Mouse (Mus musculus) lung, postnatal 0 days (tissue): Measurements from ENCODE around the gene Nkg7. TPM values are rescaled to one million over a fixed set of nuclear protein-coding genes. Genes with fewer than 3 reads are reported as not detected.

Experiments used
- ATAC-seq: fragments of 200-750 bp; cut with Nextera tagmentation; 2 replicates; pipeline ENCODE4 v1.8.0; 2017; ENCODE audit warnings: moderate library complexity
- DNase-seq: peaks from one replicate; pipeline ENCODE4 v3.0.0-alpha.2; 2016; ENCODE audit warnings: low spot score
- H3K27ac ChIP-seq: fragments of 300-500 bp; sonication (generic); 2 replicates; pipeline ENCODE4 v1.5.1; 2014; ENCODE audit warnings: antibody characterized with exemption, mild to moderate bottlenecking, low read length, mixed read lengths
- H3K27me3 ChIP-seq: fragments of 300-500 bp; sonication (generic); replicated peaks from 2 replicates; pipeline ENCODE4 v1.6.1; 2014; ENCODE audit warnings: low read length, mixed read lengths; ENCODE audit not compliant: insufficient read depth
- H3K36me3 ChIP-seq: fragments of 300-500 bp; sonication (generic); 2 replicates; pipeline ENCODE4 v1.6.1; 2014; ENCODE audit warnings: low read length, mixed read lengths; ENCODE audit not compliant: insufficient read depth
- H3K4me1 ChIP-seq: fragments of 300-500 bp; sonication (generic); 2 replicates; pipeline ENCODE4 v1.6.1; 2014; ENCODE audit warnings: antibody characterized with exemption, low read depth, low read length, mixed read lengths; ENCODE audit not compliant: insufficient read depth
- H3K4me2 ChIP-seq: fragments of 300-500 bp; sonication (generic); replicated peaks from 2 replicates; pipeline ENCODE4 v1.6.1; 2014; ENCODE audit warnings: low read depth, mild to moderate bottlenecking, low read length, moderate library complexity, mixed read lengths
- H3K4me3 ChIP-seq: fragments of 300-500 bp; sonication (generic); 2 replicates; pipeline ENCODE4 v1.5.1; 2014; ENCODE audit warnings: low read depth, low read length
- H3K9ac ChIP-seq: fragments of 300-500 bp; sonication (generic); replicated peaks from 2 replicates; pipeline ENCODE4 v1.6.1; 2014; ENCODE audit warnings: low read depth, mild to moderate bottlenecking
- H3K9me3 ChIP-seq: fragments of 300-500 bp; sonication (generic); 2 replicates; pipeline ENCODE4 v1.6.1; 2016; ENCODE audit warnings: low read length, mixed read lengths
- CTCF ChIP-seq: IDR thresholded peaks from 2 replicates; pipeline ENCODE4 v1.5.1; 2016; ENCODE audit warnings: antibody characterized with exemption, mild to moderate bottlenecking
- EP300 ChIP-seq: IDR thresholded peaks from 2 replicates; pipeline ENCODE4 v1.6.1; 2016; ENCODE audit warnings: antibody characterized with exemption, mild to moderate bottlenecking, control low read depth
- WGBS: fragments of 180-500 bp; shearing (Covaris S2); extraction: QIAGEN DNeasy Blood & Tissue Kit; methylation state at CpG from one replicate; pipeline ENCODE4 v1.1.7; 2014; 5-methylcytosine and 5-hydroxymethylcytosine counted together
- polyA plus RNA-seq: library from polyadenylated mRNA; unstranded; fragments of >200 nt; fragmentation: Nextera tagmentation; extraction: Ambion mirVana; gene quantifications from 2 replicates; pipeline ENCODE4 v1.2.1, GENCODE M21; 2015

Gene Nkg7
- polyA plus RNA-seq, 1 experiment from 2014 or later: 2.6 TPM

DNA sequence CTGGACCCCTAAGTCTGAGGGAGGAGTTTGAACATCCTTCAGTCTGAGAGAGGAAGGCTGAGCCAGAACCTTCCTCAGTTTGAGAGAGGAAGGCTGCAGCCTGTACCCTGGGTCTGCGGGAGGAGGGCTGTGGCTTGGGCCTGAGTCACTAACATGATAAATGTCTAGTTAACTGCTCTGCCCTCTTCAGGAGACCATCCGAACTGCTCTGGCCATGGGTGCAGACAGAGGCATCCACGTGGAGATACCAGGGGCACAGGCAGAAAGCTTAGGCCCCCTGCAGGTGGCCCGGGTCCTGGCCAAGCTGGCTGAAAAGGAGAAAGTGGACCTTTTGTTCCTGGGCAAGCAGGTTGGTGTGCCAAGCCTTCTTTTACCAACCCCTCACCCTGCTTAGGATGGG, 15.7 kb downstream of the Nkg7 start:
- ATAC-seq (no peak), DNase-seq (no peak)
- 52% methylated on average over 4 of the region's 4 CpGs for WGBS
- Histone ChIP-seq H3K9ac (no peak overlapping the region), H3K27ac (no peak overlapping the region), H3K27me3 (no peaks in the 10 kb centered on the region), H3K4me3 (no peak overlapping the region), H3K9me3 (no peaks in the 10 kb centered on the region), H3K4me2 (no peak overlapping the region), H3K4me1 (no peaks in the 10 kb centered on the region), H3K36me3 (no peaks in the 10 kb centered on the region)
- TF ChIP-seq EP300 (no peak), CTCF (peak; percentile 52)

DNA sequence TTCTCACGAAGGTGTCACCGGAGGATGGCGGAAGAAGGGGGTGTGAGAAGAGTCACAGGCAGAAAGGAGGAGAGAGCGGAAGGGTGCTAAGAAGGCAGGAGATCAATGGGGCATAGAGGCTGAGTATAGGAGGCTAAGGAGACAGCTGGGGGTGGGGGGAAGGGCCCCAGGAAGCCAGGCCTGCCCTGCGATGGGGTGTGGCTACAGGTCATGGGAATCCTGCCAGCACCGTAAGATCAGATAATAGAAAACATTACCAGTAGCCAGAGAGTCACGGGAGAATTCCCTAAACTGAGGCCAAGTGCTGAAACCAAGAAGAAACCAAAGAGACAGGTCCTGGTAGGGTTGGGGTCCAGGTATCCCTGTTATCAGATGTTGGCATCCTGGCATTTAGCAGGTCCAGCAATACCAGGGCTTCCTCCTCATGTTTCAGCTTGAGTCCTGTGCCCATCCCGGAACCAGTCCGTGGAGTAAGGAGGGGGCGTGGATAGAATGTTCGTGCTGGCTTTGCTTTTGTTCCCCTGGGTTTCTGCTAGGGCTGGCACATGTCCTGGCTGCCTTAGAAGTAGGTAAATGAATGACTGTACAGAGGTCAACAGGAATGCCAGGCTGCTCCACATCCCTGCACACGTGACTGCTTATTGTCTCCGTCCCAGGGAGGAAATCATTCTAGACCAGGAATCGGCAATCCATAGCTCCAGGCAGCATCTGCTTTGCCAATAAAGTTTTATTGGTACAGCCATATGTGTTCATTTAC, 16.9 kb downstream of the Nkg7 start:
- Histone ChIP-seq H3K27me3 (no peaks in the 10 kb centered on the region), H3K27ac (no peak overlapping the region; the same call in 1 of the 2 replicates), H3K4me3 (no peak overlapping the region), H3K4me2 (no peak overlapping the region), H3K9ac (no peak overlapping the region), H3K4me1 (no peaks in the 10 kb centered on the region), H3K9me3 (no peaks in the 10 kb centered on the region), H3K36me3 (no peaks in the 10 kb centered on the region)
- 73% methylated on average over 14 of the region's 14 CpGs for WGBS
- TF ChIP-seq EP300 (no peak), CTCF (no peak)
- DNase-seq (no peak), ATAC-seq (0 out of 2 replicates have a peak, but pooled peaks have one; percentile 15)

DNA sequence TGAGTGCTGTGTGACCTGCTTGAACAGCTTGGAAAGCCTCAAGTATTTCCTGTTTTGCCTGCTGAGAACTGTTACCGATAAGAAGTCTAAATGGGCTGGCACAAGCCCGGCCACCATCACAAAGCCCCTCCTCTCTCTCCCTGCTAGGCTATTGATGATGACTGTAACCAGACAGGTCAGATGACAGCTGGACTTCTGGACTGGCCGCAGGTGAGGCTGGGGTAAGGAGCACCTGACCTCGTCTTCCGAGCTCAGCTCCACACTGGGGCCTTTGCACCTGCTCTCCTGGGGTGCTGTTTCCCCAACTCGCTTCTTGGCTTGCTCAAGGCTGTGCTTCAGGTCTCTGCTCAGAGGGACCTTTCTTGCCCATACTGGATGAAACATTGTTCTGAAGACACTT, 17.5 kb downstream of the Nkg7 start:
- Histone ChIP-seq H3K9me3 (no peaks in the 10 kb centered on the region), H3K4me1 (no peaks in the 10 kb centered on the region), H3K4me2 (no peak overlapping the region), H3K36me3 (no peaks in the 10 kb centered on the region), H3K9ac (no peak overlapping the region), H3K27me3 (no peaks in the 10 kb centered on the region), H3K27ac (no peak overlapping the region), H3K4me3 (no peak overlapping the region)
- DNase-seq (peak; percentile 26), ATAC-seq (no peak)
- 73% methylated on average over 6 of the region's 6 CpGs for WGBS
- no peak for TF ChIP-seq EP300
- TF ChIP-seq CTCF: no peak

DNA sequence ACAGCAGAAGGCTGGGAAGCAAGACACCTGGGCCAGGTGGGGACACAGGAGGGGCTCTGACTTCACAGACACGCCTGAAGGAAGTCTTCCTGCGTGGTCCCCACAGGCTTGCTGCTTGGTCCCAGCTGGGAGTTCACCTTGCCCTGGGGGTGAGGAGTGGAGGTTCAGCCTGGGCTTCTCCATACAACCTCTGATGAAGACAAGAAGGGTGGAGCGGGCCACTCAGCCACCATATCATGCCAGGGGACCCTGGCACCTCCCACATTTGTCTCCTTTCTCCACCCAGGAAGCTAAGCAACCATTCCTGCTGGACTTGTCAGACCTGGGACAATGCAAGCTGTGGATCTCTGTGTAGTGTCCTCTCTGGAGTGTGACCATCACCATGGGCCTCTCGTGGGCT, 26.0 kb downstream of the Nkg7 start, which contains the start of gene Vsig10l:
Vsig10l (plus strand) TSS at position 301 of the 400 bp plus-strand sequence.
- no peak for DNase-seq
- TF ChIP-seq CTCF (no peak), EP300 (no peak)
- ATAC-seq: no peak
- H3K27ac ChIP-seq: no peak within 1 kb of the TSS
- H3K4me3 ChIP-seq: no peak within 1 kb of the TSS
- H3K27me3 ChIP-seq: 0 out of 2 replicates have a peak, but pooled peaks cover 4% of the 10 kb centered on the region
- H3K36me3 ChIP-seq: no peaks in the 10 kb centered on the region
- no peaks in the 10 kb centered on the region for H3K9me3 ChIP-seq
- H3K9ac ChIP-seq: no peak within 1 kb of the TSS
- no peak within 1 kb of the TSS for H3K4me2 ChIP-seq
- WGBS: 67% methylated on average over 4 of the region's 4 CpGs
- H3K4me1 ChIP-seq: peaks cover 7% of the 10 kb centered on the region; the same call in 1 of the 2 replicates

DNA sequence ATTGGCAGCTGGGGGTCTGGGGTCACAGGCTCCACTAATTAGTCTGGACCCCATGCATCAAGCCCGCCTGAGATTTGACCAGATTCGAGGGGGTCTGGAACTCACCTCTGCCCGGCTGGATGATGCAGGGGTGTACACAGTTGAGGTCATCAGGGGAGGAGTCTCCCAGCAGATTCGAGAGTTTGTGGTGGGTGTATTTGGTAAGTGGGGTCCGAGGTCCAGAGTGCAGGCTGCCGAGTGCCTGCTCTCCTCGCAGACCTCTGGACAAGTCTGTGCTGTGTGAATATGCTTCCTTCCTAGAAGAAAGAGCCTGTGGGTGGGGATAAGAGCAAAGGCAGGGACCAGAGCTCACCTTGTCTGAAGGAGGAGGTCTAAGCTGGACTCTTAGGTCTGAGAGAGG, 27.1 kb downstream of the Nkg7 start:
- no peak for TF ChIP-seq CTCF
- TF ChIP-seq EP300: no peak
- Histone ChIP-seq H3K4me2 (no peak overlapping the region), H3K9me3 (no peaks in the 10 kb centered on the region), H3K4me3 (no peak overlapping the region), H3K36me3 (no peaks in the 10 kb centered on the region), H3K4me1 (peaks cover 7% of the 10 kb centered on the region; the same call in 1 of the 2 replicates), H3K9ac (no peak overlapping the region), H3K27me3 (0 out of 2 replicates have a peak, but pooled peaks cover 4% of the 10 kb centered on the region), H3K27ac (no peak overlapping the region)
- WGBS: 73% methylated on average over 7 of the region's 7 CpGs
- no peak for ATAC-seq
- DNase-seq: no peak

DNA sequence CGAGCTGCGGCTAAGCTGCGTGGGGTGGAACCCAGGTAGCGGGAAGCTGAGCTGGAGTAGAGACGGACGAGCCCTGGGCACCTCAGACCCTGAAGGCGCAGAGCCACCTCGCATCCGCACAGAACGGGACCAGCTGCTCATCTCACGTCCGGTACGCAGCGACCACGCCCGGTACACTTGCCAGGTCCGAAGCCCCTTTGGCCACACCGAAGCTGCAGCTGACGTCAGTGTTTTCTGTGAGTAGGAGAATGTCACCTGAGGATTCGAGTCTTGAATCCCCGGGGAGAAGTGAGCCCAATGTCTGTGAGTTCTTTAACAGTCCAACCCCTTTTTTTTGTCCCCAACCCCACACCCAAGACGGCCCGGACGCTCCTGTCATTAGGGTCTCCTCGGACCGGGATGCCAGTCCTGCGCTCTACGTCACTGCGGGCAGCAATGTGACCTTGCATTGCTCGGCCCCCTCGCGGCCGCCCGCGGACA, 28.0 kb downstream of the Nkg7 start:
- Histone ChIP-seq H3K27me3 (0 out of 2 replicates have a peak, but pooled peaks cover 4% of the 10 kb centered on the region), H3K36me3 (no peaks in the 10 kb centered on the region), H3K9ac (0 out of 2 replicates have a peak overlapping the region, but pooled peaks have one; percentile 23), H3K4me2 (peak overlapping the region; percentile 89), H3K4me1 (peaks cover 7% of the 10 kb centered on the region; the same call in 1 of the 2 replicates), H3K9me3 (no peaks in the 10 kb centered on the region), H3K4me3 (peak overlapping the region; percentile 57), H3K27ac (no peak overlapping the region)
- no peak for ATAC-seq
- 6% methylated on average over 35 of the region's 35 CpGs for WGBS
- DNase-seq: peak; percentile 22
- TF ChIP-seq EP300: no peak
- peak; percentile 64 for TF ChIP-seq CTCF
